Mouse (Mus musculus): ENCODE measurements at regions not wholly inside any gene's neighbourhood (a gene's known extent, or its start where the extent isn't known, plus 50 kb on each side); places are given as distances from the start of the nearest gene placed in this dataset.

DNA sequence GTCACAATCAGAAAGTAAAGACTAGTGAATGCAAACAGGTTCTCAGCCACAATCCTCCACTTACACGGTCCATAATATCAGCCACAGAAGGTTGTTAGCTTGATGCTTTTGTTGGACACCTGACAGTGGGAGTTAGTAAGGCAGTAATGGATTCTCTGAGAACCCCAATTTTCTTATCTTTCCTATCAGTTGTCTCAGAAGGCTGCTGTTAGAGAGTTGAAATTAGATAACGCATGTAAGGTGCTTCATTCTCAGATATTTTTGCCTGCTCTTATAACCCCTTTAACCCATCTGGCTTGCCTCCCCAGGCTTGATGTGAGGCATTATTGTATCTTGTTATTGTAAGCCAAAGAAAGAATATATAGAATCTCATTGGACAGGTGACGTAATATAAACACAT is 63.0 kb upstream of the Ube2e3 start:
- H3K36me3 ChIP-seq (ENCODE audit: control insufficient read depth, insufficient read depth, low read length): no peaks in the 10 kb centered on the region
- H3K27ac ChIP-seq (ENCODE audit: insufficient read depth, low read length): no peak overlapping the region
- WGBS: 87% methylated on average over 3 of the region's 3 CpGs
- DNase-seq (ENCODE audit: low read depth in 1 of 2, low spot score in 2 of 2): no peak
- TF ChIP-seq CTCF (IDR thresholded peaks at IDR 0.05; ENCODE audit: extremely low read depth, insufficient read depth, insufficient read length, insufficient replicate concordance): no peak
- TF ChIP-seq POLR2A (IDR thresholded peaks at IDR 0.05; ENCODE audit: low read depth, low read length): no peak
- H3K27me3 ChIP-seq (ENCODE audit: control insufficient read depth, insufficient read depth, low read length): no peaks in the 10 kb centered on the region
- no peak overlapping the region for H3K4me3 ChIP-seq (ENCODE audit: extremely low read depth, insufficient read depth, insufficient read length)
- H3K4me1 ChIP-seq (ENCODE audit: control insufficient read depth, insufficient read depth, insufficient read length): no peaks in the 10 kb centered on the region

DNA sequence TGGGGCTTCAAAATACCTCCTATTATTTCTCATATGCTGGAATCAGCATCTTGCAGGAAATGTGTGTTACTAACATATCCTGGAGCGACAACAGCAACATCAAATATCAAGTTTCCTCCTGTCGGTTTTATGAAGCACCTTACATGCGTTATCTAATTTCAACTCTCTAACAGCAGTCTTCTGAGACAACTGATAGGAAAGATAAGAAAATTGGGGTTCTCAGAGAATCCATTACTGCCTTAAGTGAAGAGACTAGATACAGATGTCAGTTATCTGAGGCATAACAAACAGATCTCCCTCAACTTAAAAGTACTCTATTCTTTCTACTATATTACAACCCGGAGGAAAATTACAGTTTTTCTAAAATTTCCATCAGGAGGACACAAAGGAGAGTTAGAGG is 64.4 kb upstream of the Ube2e3 start:
- 82% methylated on average over 4 of the region's 4 CpGs for WGBS
- no peaks in the 10 kb centered on the region for H3K36me3 ChIP-seq (ENCODE audit: control insufficient read depth, insufficient read depth, low read length)
- H3K27me3 ChIP-seq (ENCODE audit: control insufficient read depth, insufficient read depth, low read length): no peaks in the 10 kb centered on the region
- H3K4me1 ChIP-seq (ENCODE audit: control insufficient read depth, insufficient read depth, insufficient read length): no peaks in the 10 kb centered on the region
- no peak for TF ChIP-seq CTCF (IDR thresholded peaks at IDR 0.05; ENCODE audit: extremely low read depth, insufficient read depth, insufficient read length, insufficient replicate concordance)
- no peak for TF ChIP-seq POLR2A (IDR thresholded peaks at IDR 0.05; ENCODE audit: low read depth, low read length)
- DNase-seq (ENCODE audit: low read depth in 1 of 2, low spot score in 2 of 2): no peak
- H3K4me3 ChIP-seq (ENCODE audit: extremely low read depth, insufficient read depth, insufficient read length): no peak overlapping the region
- no peak overlapping the region for H3K27ac ChIP-seq (ENCODE audit: insufficient read depth, low read length)

GRCm38 (mm10) chr2:78795446-78795845 is 72.5 kb upstream of the Ube2e3 start:
- Histone ChIP-seq H3K36me3 (ENCODE audit: control insufficient read depth, insufficient read depth, low read length) (no peaks in the 10 kb centered on the region), H3K4me3 (ENCODE audit: extremely low read depth, insufficient read depth, insufficient read length) (no peak overlapping the region), H3K27ac (ENCODE audit: insufficient read depth, low read length) (no peak overlapping the region), H3K4me1 (ENCODE audit: control insufficient read depth, insufficient read depth, insufficient read length) (no peaks in the 10 kb centered on the region), H3K27me3 (ENCODE audit: control insufficient read depth, insufficient read depth, low read length) (no peaks in the 10 kb centered on the region)
- DNase-seq (ENCODE audit: low read depth in 1 of 2, low spot score in 2 of 2): no peak
- 86% methylated on average over 5 of the region's 5 CpGs for WGBS
- TF ChIP-seq CTCF (IDR thresholded peaks at IDR 0.05; ENCODE audit: extremely low read depth, insufficient read depth, insufficient read length, insufficient replicate concordance) (no peak), POLR2A (IDR thresholded peaks at IDR 0.05; ENCODE audit: low read depth, low read length) (no peak)

GRCm38 (mm10) chr2:78794734-78795133 is 73.2 kb upstream of the Ube2e3 start:
- no peak for TF ChIP-seq POLR2A (IDR thresholded peaks at IDR 0.05; ENCODE audit: low read depth, low read length)
- no peak overlapping the region for H3K4me3 ChIP-seq (ENCODE audit: extremely low read depth, insufficient read depth, insufficient read length)
- WGBS: 73% methylated on average over 5 of the region's 5 CpGs
- no peak overlapping the region for H3K27ac ChIP-seq (ENCODE audit: insufficient read depth, low read length)
- H3K36me3 ChIP-seq (ENCODE audit: control insufficient read depth, insufficient read depth, low read length): no peaks in the 10 kb centered on the region
- no peaks in the 10 kb centered on the region for H3K27me3 ChIP-seq (ENCODE audit: control insufficient read depth, insufficient read depth, low read length)
- no peak for DNase-seq (ENCODE audit: low read depth in 1 of 2, low spot score in 2 of 2)
- no peaks in the 10 kb centered on the region for H3K4me1 ChIP-seq (ENCODE audit: control insufficient read depth, insufficient read depth, insufficient read length)

DNA sequence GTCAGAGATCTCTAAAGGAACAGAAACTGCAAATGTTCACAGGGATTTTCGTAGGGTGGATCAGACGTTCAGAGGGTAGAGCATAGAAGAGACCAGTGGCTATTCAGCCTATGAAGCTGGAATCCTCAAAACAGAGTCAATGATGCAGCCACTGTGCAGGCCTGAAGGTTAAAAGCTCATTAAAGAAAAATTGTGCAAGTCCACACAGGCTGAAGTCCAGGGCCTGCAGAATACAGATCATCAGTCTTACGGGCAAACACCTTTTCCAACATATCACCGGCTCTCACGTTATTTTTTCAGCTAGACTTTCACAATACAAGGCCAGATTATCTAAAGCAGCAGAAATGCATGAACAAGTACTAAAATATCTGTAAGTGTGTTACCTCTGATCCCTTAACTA is 78.8 kb upstream of the Ube2e3 start:
- DNase-seq (ENCODE audit: low read depth in 1 of 2, low spot score in 2 of 2): no peak

DNA sequence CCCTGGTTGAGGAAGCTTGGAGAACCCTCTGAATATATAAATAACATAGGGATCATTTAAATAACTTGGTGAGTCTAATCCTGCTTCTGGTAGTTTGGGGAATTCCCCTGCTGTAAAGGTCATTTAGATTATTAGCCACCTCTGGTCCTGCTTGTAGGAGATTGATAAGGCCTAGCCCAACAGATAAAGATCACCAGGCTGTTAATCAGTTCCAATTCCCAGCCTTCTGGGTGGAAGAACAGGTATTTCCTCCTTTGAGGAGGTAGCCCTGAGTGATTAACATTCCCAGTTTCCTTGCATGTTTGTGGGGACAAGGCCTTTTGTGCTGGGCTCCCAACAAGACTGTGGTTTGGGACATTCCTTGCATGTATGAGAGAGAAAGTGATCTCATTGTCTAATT is 79.7 kb upstream of the Ube2e3 start:
- Histone ChIP-seq H3K27me3 (ENCODE audit: control insufficient read depth, insufficient read depth, low read length) (no peaks in the 10 kb centered on the region), H3K36me3 (ENCODE audit: control insufficient read depth, insufficient read depth, low read length) (no peaks in the 10 kb centered on the region), H3K4me1 (ENCODE audit: control insufficient read depth, insufficient read depth, insufficient read length) (no peaks in the 10 kb centered on the region), H3K4me3 (ENCODE audit: extremely low read depth, insufficient read depth, insufficient read length) (no peak overlapping the region), H3K27ac (ENCODE audit: insufficient read depth, low read length) (no peak overlapping the region)
- DNase-seq (ENCODE audit: low read depth in 1 of 2, low spot score in 2 of 2): no peak
- TF ChIP-seq CTCF (IDR thresholded peaks at IDR 0.05; ENCODE audit: extremely low read depth, insufficient read depth, insufficient read length, insufficient replicate concordance) (no peak), POLR2A (IDR thresholded peaks at IDR 0.05; ENCODE audit: low read depth, low read length) (no peak)

More for the DNA sequence above, 78.8 kb upstream of the Ube2e3 start:
- Histone ChIP-seq H3K27ac (ENCODE audit: insufficient read depth, low read length) (no peak overlapping the region), H3K4me1 (ENCODE audit: control insufficient read depth, insufficient read depth, insufficient read length) (no peaks in the 10 kb centered on the region), H3K4me3 (ENCODE audit: extremely low read depth, insufficient read depth, insufficient read length) (no peak overlapping the region), H3K27me3 (ENCODE audit: control insufficient read depth, insufficient read depth, low read length) (no peaks in the 10 kb centered on the region), H3K36me3 (ENCODE audit: control insufficient read depth, insufficient read depth, low read length) (no peaks in the 10 kb centered on the region)
- TF ChIP-seq CTCF (IDR thresholded peaks at IDR 0.05; ENCODE audit: extremely low read depth, insufficient read depth, insufficient read length, insufficient replicate concordance) (no peak), POLR2A (IDR thresholded peaks at IDR 0.05; ENCODE audit: low read depth, low read length) (no peak)
- WGBS: 93% methylated on average over 5 of the region's 5 CpGs

DNA sequence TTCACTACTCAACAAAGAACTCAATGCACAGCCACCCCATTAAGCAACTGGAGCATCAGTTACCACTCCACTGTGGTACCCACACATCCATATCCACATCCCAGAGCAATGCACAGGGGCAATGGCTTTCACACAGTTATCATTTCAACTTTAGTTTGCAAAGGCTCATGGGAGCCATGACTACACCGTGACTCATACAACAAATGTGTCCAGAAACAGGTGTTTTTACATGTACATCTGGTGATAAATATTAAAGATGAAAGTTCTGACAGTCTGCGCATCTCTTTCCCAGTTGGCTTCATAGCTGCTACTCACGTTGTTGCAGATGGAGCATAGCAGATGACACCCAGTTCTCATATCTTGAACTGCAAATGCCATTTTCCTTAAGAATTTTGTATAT is 88.0 kb upstream of the Ube2e3 start:
- WGBS: 91% methylated on average over 3 of the region's 3 CpGs
- no peaks in the 10 kb centered on the region for H3K36me3 ChIP-seq (ENCODE audit: control insufficient read depth, insufficient read depth, low read length)
- no peak for TF ChIP-seq POLR2A (IDR thresholded peaks at IDR 0.05; ENCODE audit: low read depth, low read length)
- TF ChIP-seq CTCF (IDR thresholded peaks at IDR 0.05; ENCODE audit: extremely low read depth, insufficient read depth, insufficient read length, insufficient replicate concordance): no peak

More for the DNA sequence above, 88.0 kb upstream of the Ube2e3 start:
- Histone ChIP-seq H3K4me1 (ENCODE audit: control insufficient read depth, insufficient read depth, insufficient read length) (no peaks in the 10 kb centered on the region), H3K4me3 (ENCODE audit: extremely low read depth, insufficient read depth, insufficient read length) (no peak overlapping the region), H3K27me3 (ENCODE audit: control insufficient read depth, insufficient read depth, low read length) (no peaks in the 10 kb centered on the region), H3K27ac (ENCODE audit: insufficient read depth, low read length) (no peak overlapping the region)
- no peak for DNase-seq (ENCODE audit: low read depth in 1 of 2, low spot score in 2 of 2)

All from spleen, adult 2 months (tissue).